Mouse (Mus musculus): ENCODE data around the gene Txnrd2.

DNA sequence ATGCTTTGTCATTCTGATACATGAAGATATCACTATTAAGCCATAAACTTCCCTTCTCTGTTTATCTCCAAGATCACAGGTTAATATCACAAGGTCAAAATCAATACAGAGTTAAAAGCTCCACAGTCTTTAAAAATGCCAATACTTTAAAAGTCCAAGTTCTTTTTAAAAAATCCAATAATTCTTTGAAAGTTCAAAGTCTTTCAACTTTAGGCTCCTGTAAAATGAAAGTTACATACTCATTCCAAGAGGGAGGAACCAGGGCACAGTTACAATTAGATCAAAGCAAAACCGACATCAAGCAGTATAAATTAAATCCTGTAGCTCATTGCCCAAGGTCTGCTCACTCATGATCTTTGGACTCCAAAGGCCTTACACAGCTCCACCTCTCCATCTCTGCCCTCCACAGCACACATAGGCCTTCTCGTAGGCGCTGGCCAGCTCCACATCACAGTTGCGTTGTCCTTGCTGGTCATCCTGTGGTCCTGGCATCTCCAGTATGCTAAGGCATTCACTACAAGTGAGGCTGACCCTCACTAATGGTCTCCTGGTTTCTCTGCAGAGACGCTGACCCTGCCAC is 7.2 kb downstream of the Txnrd2 start:
- TF ChIP-seq CTCF (IDR thresholded peaks at IDR 0.05; ENCODE audit: control insufficient read depth, insufficient read depth, insufficient replicate concordance, low read depth, low read length) (no peak), POLR2A (IDR thresholded peaks at IDR 0.05; ENCODE audit: control insufficient read depth, low read depth, low read length) (no peak)

Data from testis, adult 2 months (tissue).